Mouse (Mus musculus) lung, adult 2 months (tissue): Measurements from ENCODE around the gene Ptprt. TPM values are rescaled to one million over a fixed set of nuclear protein-coding genes. Genes with fewer than 3 reads are reported as not detected.

Experiments
- DNase-seq: peaks from one replicate; pipeline ENCODE4 v3.0.0; 2022
- H3K4me1 ChIP-seq: fragments of 200-500 bp; 2 replicates; pipeline ENCODE4 v1.6.1; 2011; ENCODE audit warnings: low read length; ENCODE audit not compliant: control insufficient read depth, insufficient read depth
- H3K4me3 ChIP-seq: fragments of 200-500 bp; replicated peaks from 2 replicates; pipeline ENCODE3; 2011; ENCODE audit warnings: low read depth, mild to moderate bottlenecking, control low read depth, low read length; ENCODE audit errors: extremely low read depth
- CTCF ChIP-seq: fragments of 200-500 bp; IDR thresholded peaks from 2 replicates; pipeline ENCODE4 v1.5.1; 2011; ENCODE audit warnings: mild to moderate bottlenecking, low read length, control low read depth; ENCODE audit not compliant: insufficient read depth
- POLR2A ChIP-seq: fragments of 200-500 bp; IDR thresholded peaks from 2 replicates; pipeline ENCODE4 v1.6.1; 2011; ENCODE audit warnings: low read depth, mild to moderate bottlenecking, control low read depth, low read length, borderline replicate concordance; ENCODE audit errors: extremely low read depth
- WGBS: fragments of 180-500 bp; shearing (Covaris S2); methylation state at CpG from one replicate; pipeline ENCODE4 v1.1.7; 2018; 5-methylcytosine and 5-hydroxymethylcytosine counted together
- polyA plus RNA-seq: library from polyadenylated mRNA; depleted of rRNA; stranded (reverse); fragments of >200 nt; gene quantifications from 2 replicates; pipeline ENCODE4 v1.2.3, GENCODE M21; 2012

Gene Ptprt
- polyA plus RNA-seq, 1 experiment = 2.7 TPM

DNA sequence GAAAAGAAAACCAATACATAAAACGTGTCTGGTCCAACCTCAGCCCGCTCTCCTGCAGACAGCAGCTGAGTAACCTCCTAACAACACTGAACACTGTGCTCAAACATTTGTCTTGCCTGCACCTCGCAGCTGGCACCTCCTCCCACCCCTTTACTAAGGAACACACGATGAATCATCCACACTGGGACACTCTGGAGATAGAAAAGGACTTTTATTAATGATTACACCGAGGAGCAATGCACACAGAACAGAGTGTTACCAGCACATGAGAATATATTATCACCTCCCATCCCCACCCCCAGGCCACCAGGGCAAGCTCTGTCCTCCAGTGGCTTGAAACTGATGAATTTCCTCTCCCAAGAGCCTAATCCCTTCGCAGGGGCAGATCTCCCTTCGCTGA is 230.8 kb downstream of the Ptprt start:
- no peak for TF ChIP-seq CTCF
- TF ChIP-seq POLR2A = no peak
- no peak for DNase-seq
- no peak overlapping the region for H3K4me3 ChIP-seq
- whole genome bisulfite sequencing = 28% methylated on average over 7 of the region's 7 CpGs
- no peaks in the 10 kb centered on the region for H3K4me1 ChIP-seq

DNA sequence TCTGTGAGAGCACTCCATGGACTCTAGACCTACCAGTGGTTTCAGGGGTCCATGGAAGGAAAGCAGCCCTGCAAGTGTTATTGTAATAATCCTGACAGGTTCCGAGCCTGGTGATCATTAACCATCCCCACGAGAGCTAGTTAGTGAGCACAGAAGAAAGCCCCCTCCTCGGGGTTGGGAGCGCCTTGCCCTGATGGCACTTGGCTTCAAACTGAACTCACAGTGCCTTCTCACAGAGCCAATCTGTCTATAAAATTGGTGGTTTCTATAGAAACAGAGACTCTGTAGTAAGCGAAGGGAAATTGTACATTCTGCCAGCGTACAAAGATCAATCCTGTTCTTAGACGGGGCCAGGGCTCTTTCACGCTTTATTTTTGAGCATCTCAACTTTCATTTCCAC is 234.8 kb downstream of the Ptprt start:
- 78% methylated on average over 8 of the region's 8 CpGs for WGBS
- no peak for DNase-seq
- H3K4me3 ChIP-seq = no peak overlapping the region
- H3K4me1 ChIP-seq = no peaks in the 10 kb centered on the region
- TF ChIP-seq CTCF (no peak), POLR2A (no peak)

DNA sequence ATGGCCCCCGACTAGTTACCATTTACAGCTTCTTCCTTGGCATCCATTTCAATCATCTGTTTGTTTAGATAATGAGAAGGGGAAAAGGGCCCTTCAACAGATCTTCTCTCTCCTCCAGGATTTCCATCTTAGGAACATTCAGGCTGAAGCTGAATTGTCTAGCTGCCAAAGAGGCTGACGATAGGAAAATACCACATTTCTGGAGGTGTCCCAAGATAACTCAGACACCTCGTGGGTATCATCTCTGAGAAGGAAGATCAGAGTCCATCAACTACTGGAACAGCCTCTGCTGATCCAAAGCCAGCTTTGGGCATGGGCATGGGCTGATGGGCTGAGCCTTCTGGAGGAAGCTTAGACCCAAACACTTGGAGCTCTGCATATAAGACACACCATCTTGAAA is 242.8 kb downstream of the Ptprt start:
- TF ChIP-seq CTCF (no peak), POLR2A (no peak)
- no peak for DNase-seq
- 43% methylated on average over 3 of the region's 3 CpGs for WGBS
- Histone ChIP-seq H3K4me1 (no peaks in the 10 kb centered on the region), H3K4me3 (no peak overlapping the region)

DNA sequence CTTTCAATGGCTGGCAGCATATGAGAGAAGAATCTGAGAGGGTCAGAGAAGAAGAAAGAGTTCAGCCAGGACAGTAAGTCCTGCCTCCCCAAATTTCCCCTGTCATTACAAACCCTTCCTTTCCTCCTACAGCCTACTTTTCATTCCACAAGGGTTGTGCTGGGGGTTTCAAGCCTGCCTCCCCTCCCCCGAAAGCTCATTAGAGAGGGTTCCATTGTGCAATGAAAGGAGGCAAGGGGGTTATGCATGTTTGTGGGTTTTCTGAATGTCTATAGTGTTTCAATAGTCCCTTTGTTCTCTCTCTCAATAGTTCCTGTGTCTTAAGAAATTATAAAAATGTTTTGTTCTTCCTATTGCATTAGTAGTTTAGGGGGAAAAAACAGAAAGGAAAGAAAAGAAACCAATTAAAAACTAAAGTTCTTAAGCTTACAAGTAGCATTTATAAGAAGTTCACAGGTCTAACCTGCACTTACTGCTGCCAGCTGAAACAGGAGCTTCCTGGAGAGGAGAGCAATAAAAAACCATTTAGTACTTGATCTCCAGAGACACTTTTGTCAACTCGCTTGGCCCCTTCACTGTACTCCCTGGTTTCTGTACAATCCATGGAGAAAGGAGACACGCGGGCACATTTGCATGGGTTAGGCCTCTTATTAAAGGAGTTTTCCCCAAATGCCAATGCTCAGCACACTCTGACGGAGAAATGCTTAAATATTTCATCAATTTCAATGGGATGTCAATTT is 247.7 kb downstream of the Ptprt start:
- Histone ChIP-seq H3K4me3 (no peak overlapping the region), H3K4me1 (no peaks in the 10 kb centered on the region)
- 74% methylated on average over 5 of the region's 5 CpGs for WGBS
- TF ChIP-seq CTCF = no peak
- no peak for TF ChIP-seq POLR2A
- DNase-seq = no peak

DNA sequence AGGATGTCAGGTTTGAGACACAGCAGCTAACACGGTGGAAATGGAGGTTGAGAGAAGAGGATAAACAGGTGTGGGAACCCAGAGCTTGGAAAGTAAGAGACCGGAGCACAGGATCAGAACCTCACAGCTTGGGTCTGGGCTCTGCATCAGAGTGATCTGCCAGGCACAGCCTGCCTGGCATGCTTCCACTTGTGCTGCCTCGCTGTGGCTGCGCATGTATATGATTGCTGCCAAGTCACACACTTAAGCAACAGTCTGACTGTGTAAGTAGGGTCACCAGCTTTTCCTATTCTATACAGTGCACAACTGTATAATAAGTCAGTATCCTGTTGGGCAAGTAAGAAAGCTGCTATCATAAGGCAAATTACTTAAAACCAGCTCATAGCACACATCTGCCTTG is 249.9 kb downstream of the Ptprt start:
- no peaks in the 10 kb centered on the region for H3K4me1 ChIP-seq
- 63% methylated on average over 4 of the region's 4 CpGs for WGBS
- no peak for DNase-seq
- TF ChIP-seq CTCF (no peak), POLR2A (no peak)
- H3K4me3 ChIP-seq = no peak overlapping the region

DNA sequence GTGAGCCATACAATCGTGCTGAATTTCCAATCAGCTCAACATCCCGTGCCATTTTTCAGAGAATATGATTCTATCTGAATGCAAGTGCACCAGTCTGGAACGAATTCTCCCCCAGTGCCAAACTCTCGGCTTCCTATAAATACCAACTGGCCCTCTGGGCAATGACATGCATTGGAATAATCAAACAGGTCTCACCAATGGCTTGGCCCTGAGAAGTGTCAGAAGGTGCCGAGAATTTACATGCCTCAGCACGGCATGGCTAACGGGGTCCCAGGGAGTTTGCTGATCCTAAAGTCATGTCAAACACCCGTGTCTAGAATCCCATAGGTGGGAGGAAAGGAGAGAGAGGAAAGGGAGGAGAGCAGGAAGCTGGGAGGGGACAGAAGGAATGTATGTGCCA is 251.7 kb downstream of the Ptprt start:
- WGBS = 78% methylated on average over 8 of the region's 8 CpGs
- DNase-seq = no peak
- Histone ChIP-seq H3K4me1 (no peaks in the 10 kb centered on the region), H3K4me3 (no peak overlapping the region)
- no peak for TF ChIP-seq CTCF
- no peak for TF ChIP-seq POLR2A

DNA sequence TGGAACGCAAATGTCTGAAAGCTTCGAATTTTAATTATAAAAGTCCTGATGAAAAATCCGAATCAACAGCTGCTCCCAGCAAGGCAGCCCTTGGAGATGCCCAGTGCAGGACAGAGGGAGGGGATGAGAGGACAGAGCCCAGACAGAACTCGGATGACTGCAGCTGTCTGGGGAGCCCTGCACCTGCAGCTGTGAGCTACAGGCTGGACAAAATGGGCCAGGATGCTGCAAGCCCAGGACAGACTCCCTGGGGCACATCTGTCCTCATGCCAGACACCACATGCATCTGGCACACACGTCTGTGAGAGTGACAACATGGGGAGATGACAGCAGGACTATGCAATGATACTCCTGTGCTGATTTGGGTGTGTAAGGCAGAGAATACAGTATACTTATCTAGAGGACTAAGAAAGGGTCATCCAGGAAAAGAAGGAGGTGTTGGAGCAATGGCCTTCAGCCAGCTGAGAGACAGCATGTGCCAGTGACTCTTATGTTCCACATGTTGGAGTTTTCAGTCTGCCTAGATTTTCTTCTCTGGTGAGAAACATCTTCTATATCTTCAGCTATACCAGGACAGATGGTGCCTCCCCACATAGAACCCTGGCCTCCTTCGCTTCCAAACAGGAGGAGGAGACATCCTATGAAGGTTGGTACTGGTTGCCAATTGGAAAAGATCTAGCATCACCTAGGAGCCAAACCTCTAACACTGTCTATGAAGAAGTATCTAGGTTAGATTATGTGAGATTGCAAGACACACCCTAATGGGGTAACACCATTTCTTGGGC is 259.4 kb downstream of the Ptprt start:
- DNase-seq = no peak
- 59% methylated on average over 6 of the region's 6 CpGs for WGBS
- TF ChIP-seq CTCF = no peak
- no peak for TF ChIP-seq POLR2A
- Histone ChIP-seq H3K4me1 (no peaks in the 10 kb centered on the region), H3K4me3 (no peak overlapping the region)

DNA sequence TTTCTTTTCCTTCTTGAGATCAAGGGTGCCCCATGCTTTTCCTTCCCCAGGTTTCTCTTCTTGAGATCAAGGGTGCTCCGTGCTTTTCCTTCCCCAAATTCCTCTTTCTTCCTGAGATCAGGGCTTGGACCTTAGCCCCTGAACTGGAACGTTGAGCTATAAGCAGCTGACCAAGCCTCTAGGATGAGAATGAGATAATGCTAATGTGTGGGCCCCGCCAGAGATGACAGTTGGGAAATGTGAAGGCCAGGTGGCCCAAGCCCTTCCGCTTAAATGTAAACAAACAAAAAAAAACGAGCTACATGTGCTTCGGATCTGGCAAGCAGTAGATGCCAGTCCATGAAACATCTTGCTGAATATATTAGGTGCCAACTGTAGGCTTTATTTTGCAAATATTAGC is 266.3 kb downstream of the Ptprt start:
- Histone ChIP-seq H3K4me3 (no peak overlapping the region), H3K4me1 (no peaks in the 10 kb centered on the region)
- TF ChIP-seq POLR2A (no peak), CTCF (no peak)
- 41% methylated on average over 6 of the region's 6 CpGs for WGBS
- no peak for DNase-seq

DNA sequence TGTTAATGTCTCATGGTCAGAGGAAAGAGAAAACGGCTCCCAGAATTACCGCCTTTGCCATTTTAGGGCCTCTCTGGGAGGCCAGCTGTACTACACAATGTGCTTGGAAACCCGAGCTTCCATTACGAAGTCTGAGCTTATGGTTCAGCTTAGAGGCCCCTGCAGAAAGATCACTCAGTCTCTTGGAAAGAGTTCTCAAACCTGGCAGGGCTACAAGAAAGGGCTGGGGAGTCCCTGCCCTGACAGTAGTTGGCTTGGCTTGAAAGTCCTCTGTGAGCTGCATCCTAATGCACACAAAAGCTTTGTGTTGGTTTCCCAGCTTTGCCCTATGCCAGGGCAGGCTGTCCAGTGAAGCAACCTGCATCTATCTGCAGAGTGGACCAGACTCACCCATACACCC is 269.1 kb downstream of the Ptprt start:
- DNase-seq = no peak
- Histone ChIP-seq H3K4me3 (no peak overlapping the region), H3K4me1 (no peaks in the 10 kb centered on the region)
- 78% methylated on average over 4 of the region's 4 CpGs for WGBS
- no peak for TF ChIP-seq CTCF
- no peak for TF ChIP-seq POLR2A

DNA sequence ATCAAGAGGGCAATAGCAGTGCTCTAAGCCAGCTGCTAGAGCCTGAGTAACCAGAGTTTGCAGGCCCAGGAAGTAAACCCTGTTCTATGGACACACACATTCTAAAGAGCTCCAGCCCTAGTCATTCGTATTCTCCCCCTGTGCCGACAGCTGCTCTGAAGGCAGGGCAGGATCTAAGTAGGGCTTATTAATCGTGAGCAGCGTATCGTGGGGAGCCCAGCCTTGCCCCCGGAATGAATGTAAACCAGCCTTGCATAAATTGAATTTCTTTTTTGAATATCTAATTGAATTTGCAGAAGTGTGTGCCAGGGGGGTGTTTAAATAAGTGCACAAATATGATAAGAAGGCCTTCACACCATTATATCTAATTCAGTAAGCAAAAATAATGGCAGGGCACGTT is 283.6 kb downstream of the Ptprt start:
- TF ChIP-seq POLR2A (no peak), CTCF (no peak)
- 80% methylated on average over 7 of the region's 7 CpGs for WGBS
- Histone ChIP-seq H3K4me1 (no peaks in the 10 kb centered on the region), H3K4me3 (no peak overlapping the region)
- no peak for DNase-seq
